Comparison of ENCODE assay signal across 27 mouse cellular contexts in genomic region chr17:64641376-64641775, GRCm38 (mm10). TPM values are rescaled to one million over a fixed set of nuclear protein-coding genes. Genes with fewer than 3 reads are reported as not detected.
DNase-seq lines count a peak whose midpoint lies in the region; ATAC-seq and TF ChIP-seq lines count a peak whose summit lies in the region.
"Had no signal": no experiment of that assay in that cellular context is flagged by ENCODE, and none has a peak within 500 bp of the region (broad histone marks: within the 10 kb centered on the region; RNA-seq: fewer than 3 reads in every experiment).

No protein-coding gene starts in this region.

- H3K9me3 ChIP-seq in intestine, embryonic 14.5 days (ENCODE audit: control insufficient read depth, low read length): no peaks in the 10 kb centered on the region
- no peaks in the 10 kb centered on the region for H3K9me3 ChIP-seq in intestine, embryonic 16.5 days (ENCODE audit: control insufficient read depth, low read length)
- H3K9me3 ChIP-seq in liver, embryonic 12.5 days (replicated peaks): no peaks in the 10 kb centered on the region
- H3K9me3 ChIP-seq: embryonic facial prominence, embryonic 10.5 days; embryonic facial prominence, embryonic 13.5 days; forebrain, embryonic 12.5 days; forebrain, embryonic 15.5 days; heart, embryonic 10.5 days; heart, embryonic 13.5 days; hindbrain, embryonic 15.5 days had no signal

- TF ChIP-seq CTCF in liver, adult 2 months (IDR thresholded peaks at IDR 0.05; ENCODE audit: low read depth, low read length): no peak

- H3K36me3 ChIP-seq in intestine, embryonic 14.5 days (ENCODE audit: control insufficient read depth, insufficient read depth, low read length): peaks cover 13% of the 10 kb centered on the region
- H3K36me3 ChIP-seq in intestine, embryonic 16.5 days (ENCODE audit: control insufficient read depth, insufficient read depth, low read length): peaks cover 6% of the 10 kb centered on the region; the same call in 1 of the 2 replicates
- H3K36me3 ChIP-seq in liver, adult 2 months (ENCODE audit: control insufficient read depth, insufficient read depth, low read length): peaks cover 36% of the 10 kb centered on the region
- peaks cover 16% of the 10 kb centered on the region for H3K36me3 ChIP-seq in liver, embryonic 12.5 days
- H3K36me3 ChIP-seq: forebrain, embryonic 12.5 days; forebrain, embryonic 15.5 days; hindbrain, embryonic 15.5 days had no signal

- H3K27me3 ChIP-seq in intestine, embryonic 14.5 days (replicated peaks; ENCODE audit: control insufficient read depth, insufficient read depth, low read length): no peaks in the 10 kb centered on the region
- H3K27me3 ChIP-seq in intestine, embryonic 16.5 days (replicated peaks; ENCODE audit: control insufficient read depth, insufficient read depth, low read length): no peaks in the 10 kb centered on the region
- no peaks in the 10 kb centered on the region for H3K27me3 ChIP-seq in liver, adult 2 months (ENCODE audit: control insufficient read depth, insufficient read depth, low read length)
- H3K27me3 ChIP-seq in liver, embryonic 12.5 days (replicated peaks): no peaks in the 10 kb centered on the region
- H3K27me3 ChIP-seq: embryonic facial prominence, embryonic 13.5 days; forebrain, embryonic 12.5 days; forebrain, embryonic 15.5 days; hindbrain, embryonic 15.5 days had no signal

- DNase-seq in heart, adult 11 months: peak; percentile 79
- DNase-seq in heart, postnatal 36 days: no peak
- DNase-seq in intestine, embryonic 14.5 days (ENCODE audit: low spot score): peak; percentile 2
- DNase-seq in kidney, adult 9 months: peak; percentile 32
- DNase-seq in kidney, postnatal 25 days: no peak
- DNase-seq in liver, adult 2 months (ENCODE audit: extremely low read depth, low read depth, low spot score): peak; percentile 58
- DNase-seq: adrenal gland, adult 8-10 months; adrenal gland, postnatal 25 days; cerebellum, adult 11-12 months; cerebellum, adult 8-10 months; cerebellum, postnatal 10 days; cerebellum, postnatal 36 days; embryo, embryonic 11 days; gastrocnemius, postnatal 25 days; heart, adult 2 months; heart, postnatal 14 days had no signal

- intact Hi-C loops in heart, postnatal 36 days (cut with DNase I): no loop called here

- TF ChIP-seq POLR2A in liver, adult 2 months (IDR thresholded peaks at IDR 0.05; ENCODE audit: extremely low read depth, insufficient read depth, low read length): no peak

- H3K4me1 ChIP-seq in intestine, embryonic 14.5 days (replicated peaks; ENCODE audit: control insufficient read depth, insufficient read depth, low read length): no peaks in the 10 kb centered on the region
- no peaks in the 10 kb centered on the region for H3K4me1 ChIP-seq in intestine, embryonic 16.5 days (ENCODE audit: control insufficient read depth, insufficient read depth, low read length)
- H3K4me1 ChIP-seq in liver, adult 2 months (ENCODE audit: control insufficient read depth, insufficient read depth, low read length): peaks cover 26% of the 10 kb centered on the region
- H3K4me1 ChIP-seq in liver, embryonic 12.5 days: 0 out of 2 replicates have a peak, but pooled peaks cover 5% of the 10 kb centered on the region
- H3K4me1 ChIP-seq: forebrain, embryonic 15.5 days had no signal

- H3K4me2 ChIP-seq in intestine, embryonic 14.5 days (ENCODE audit: low read length): no peak overlapping the region
- no peak overlapping the region for H3K4me2 ChIP-seq in intestine, embryonic 16.5 days (ENCODE audit: low read depth, low read length)
- H3K4me2 ChIP-seq in liver, embryonic 12.5 days: no peak overlapping the region
- H3K4me2 ChIP-seq: embryonic facial prominence, embryonic 13.5 days; forebrain, embryonic 12.5 days; forebrain, embryonic 15.5 days; heart, embryonic 13.5 days; hindbrain, embryonic 15.5 days had no signal

- 81% methylated on average over 3 of the region's 3 CpGs for WGBS in intestine, embryonic 14.5 days
- WGBS in intestine, embryonic 16.5 days: 80% methylated on average over 3 of the region's 3 CpGs
- 71% methylated on average over 3 of the region's 3 CpGs for WGBS in liver, adult 2 months
- 73% methylated on average over 3 of the region's 3 CpGs for WGBS in liver, embryonic 12.5 days (ENCODE audit: insufficient replicate concordance)

- H3K27ac ChIP-seq in intestine, embryonic 14.5 days (ENCODE audit: low read depth): no peak overlapping the region
- no peak overlapping the region for H3K27ac ChIP-seq in intestine, embryonic 16.5 days (ENCODE audit: low read length)
- H3K27ac ChIP-seq in liver, adult 2 months (replicated peaks; ENCODE audit: insufficient read depth, low read depth, low read length): peak overlapping the region; percentile 20; the same call in 1 of the 2 replicates
- H3K27ac ChIP-seq in liver, embryonic 12.5 days: no peak overlapping the region
- H3K27ac ChIP-seq: embryonic facial prominence, embryonic 10.5 days; embryonic facial prominence, embryonic 13.5 days; forebrain, embryonic 12.5 days; forebrain, embryonic 15.5 days; heart, adult 2 months; heart, embryonic 10.5 days; heart, embryonic 13.5 days; hindbrain, embryonic 15.5 days had no signal

- ATAC-seq in intestine, embryonic 14.5 days (replicated peaks; ENCODE audit: low FRiP score, low TSS enrichment, low read depth): no peak
- no peak for ATAC-seq in intestine, embryonic 16.5 days
- no peak for ATAC-seq in liver, embryonic 12.5 days
- ATAC-seq: activated CD4-positive, CD25-positive, alpha-beta regulatory T cell, adult 4 months; forebrain, embryonic 15.5 days had no signal

- H3K4me3 ChIP-seq in intestine, embryonic 14.5 days (ENCODE audit: low read depth, low read length): no peak overlapping the region
- H3K4me3 ChIP-seq in intestine, embryonic 16.5 days (ENCODE audit: low read length): no peak overlapping the region
- no peak overlapping the region for H3K4me3 ChIP-seq in liver, adult 2 months (ENCODE audit: insufficient read depth, low read depth, low read length)
- no peak overlapping the region for H3K4me3 ChIP-seq in liver, embryonic 12.5 days
- H3K4me3 ChIP-seq: embryonic facial prominence, embryonic 10.5 days; embryonic facial prominence, embryonic 13.5 days; erythroblast, embryonic 14.5 days; forebrain, embryonic 12.5 days; forebrain, embryonic 15.5 days; heart, adult 2 months; heart, embryonic 10.5 days; heart, embryonic 13.5 days; hindbrain, embryonic 15.5 days had no signal

- no peak overlapping the region for H3K9ac ChIP-seq in intestine, embryonic 14.5 days (ENCODE audit: low read length)
- no peak overlapping the region for H3K9ac ChIP-seq in intestine, embryonic 16.5 days (ENCODE audit: low read depth, low read length)
- no peak overlapping the region for H3K9ac ChIP-seq in liver, adult 2 months (ENCODE audit: low read depth, low read length)
- no peak overlapping the region for H3K9ac ChIP-seq in liver, embryonic 12.5 days
- H3K9ac ChIP-seq: embryonic facial prominence, embryonic 13.5 days; forebrain, embryonic 12.5 days; forebrain, embryonic 15.5 days; heart, embryonic 13.5 days; hindbrain, embryonic 15.5 days had no signal

- H3K79me2 ChIP-seq in liver, adult 2 months (ENCODE audit: control insufficient read depth, insufficient read depth, low read length): peaks cover 14% of the 10 kb centered on the region; the same call in 1 of the 2 replicates

RNA-seq across cellular contexts. Expression of gene Man2a1, which starts 40.8 kb away (rescaled TPM):
- total RNA-seq in heart, postnatal 36 days (2021): 10 to 100 TPM; 16.4 to 21.9 TPM
- polyA plus RNA-seq in intestine, embryonic 14.5 days (2014; fragmentation: Nextera tagmentation; extraction: Ambion mirVana): 12.6 and 12.8 TPM in 2 replicates
- 8.4 and 9.1 TPM in 2 replicates for polyA plus RNA-seq in intestine, embryonic 16.5 days (2015; fragmentation: Nextera tagmentation; extraction: Ambion mirVana)
- total RNA-seq in liver, adult 2 months (2014; rRNA removed): 93.6 and 109 TPM in 2 replicates
- 25.4 and 34.5 TPM in 2 replicates for polyA plus RNA-seq in liver, adult 2 months (2012; rRNA removed)
- 5.9 and 7.3 TPM in 2 replicates for polyA plus RNA-seq in liver, embryonic 12.5 days (2016; fragmentation: Nextera tagmentation; extraction: Ambion mirVana)

Comparison
In these comparisons a context has a peak if more than half of its experiments do, and no peak if none do; other contexts are left out.
1. DNase-seq: peak in heart, adult 11 months (single experiment), intestine, embryonic 14.5 days (single experiment), kidney, adult 9 months (single experiment) and liver, adult 2 months (single experiment); none in heart, postnatal 36 days (0 of 2) and kidney, postnatal 25 days (0 of 2).